Mouse (Mus musculus) activated CD4-positive, CD25-positive, alpha-beta regulatory T cell (primary cell): ENCODE measurements around the gene Tmprss11c. TPM values are rescaled to one million over a fixed set of nuclear protein-coding genes. Genes with fewer than 3 reads are reported as not detected.

Experiments used
- polyA plus RNA-seq, 2 experiments: library from polyadenylated mRNA; unstranded; fragments of 100-300 nt; shearing (Covaris generic); gene quantifications; one replicate each; pipeline ENCODE4 v1.2.1; 2017

Gene Tmprss11c
- polyA plus RNA-seq: not detected

DNA sequence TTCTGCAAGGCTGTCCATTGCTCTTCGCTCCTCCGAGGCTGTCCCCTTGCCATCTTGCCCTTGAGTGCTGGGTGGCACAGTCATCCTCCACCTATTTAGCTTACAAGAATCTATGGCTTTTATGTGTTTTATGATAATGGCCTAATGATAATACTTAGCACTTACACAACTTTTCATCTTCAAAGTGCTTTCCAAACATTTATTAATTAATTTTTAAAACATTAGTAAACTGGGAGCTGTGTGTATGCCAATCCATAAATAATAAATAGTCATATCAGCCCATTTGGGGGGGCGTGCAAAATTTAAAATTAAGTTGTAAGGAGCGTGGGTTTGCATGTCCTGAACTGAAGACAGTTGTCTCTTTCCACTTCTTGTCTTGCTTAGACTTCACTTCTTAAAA lies at the start of gene Tmprss11c:
Tmprss11c (minus strand) TSS at position 101 of the 400 bp plus-strand sequence.

GRCm38 (mm10) chr5:86197801-86198200 lies 91.3 kb downstream of the Tmprss11c start, which contains the start of gene Gnrhr:
Gene Gnrhr, minus strand, starts transcription at chr5:86197901.

Other genes with a start within 250 kb of the Tmprss11c start
- gene Cenpc1, start 223.7 kb downstream of the Tmprss11c start, polyA plus RNA-seq: 10 to 100 TPM; 18.3 to 18.4 TPM
- 10 to 100 TPM; 47.1 to 79.0 TPM for gene Stap1, start 217.6 kb downstream of the Tmprss11c start, polyA plus RNA-seq
- 10 to 100 TPM; 15.9 to 18.0 TPM for gene Uba6, start 116.5 kb downstream of the Tmprss11c start, polyA plus RNA-seq
- under 1 TPM in 1 of 2 experiments, not detected in 1; 0.34 TPM for gene Gnrhr, start 91.4 kb downstream of the Tmprss11c start, polyA plus RNA-seq
- under 1 TPM in 1 of 2 experiments, not detected in 1; 0.34 TPM for gene Tmprss11d, start 84.1 kb upstream of the Tmprss11c start, polyA plus RNA-seq
- gene Tmprss11a, start 179.7 kb upstream of the Tmprss11c start, polyA plus RNA-seq: under 1 TPM in 1 of 2 experiments, not detected in 1; 0.57 TPM
- gene Tmprss11g, start 229.3 kb upstream of the Tmprss11c start, polyA plus RNA-seq: not detected